Mouse (Mus musculus): Measurements from ENCODE around the gene Slc38a2. TPM values are rescaled to one million over a fixed set of nuclear protein-coding genes. Genes with fewer than 3 reads are reported as not detected.
A peak's percentile ranks its signal among the peaks of the same experiment; 100 is the strongest.

The Slc38a2 gene
- polyA plus RNA-seq, 1 experiment from 2014 or later: 177 TPM

GRCm38 (mm10) chr15:96728993-96729392 is 29.5 kb upstream of the Slc38a2 start:
- no peaks in the 10 kb centered on the region for H3K27me3 ChIP-seq (ENCODE audit: control insufficient read depth, insufficient read depth, low read length)
- H3K4me1 ChIP-seq (ENCODE audit: control insufficient read depth, insufficient read depth, low read length): peaks cover 14% of the 10 kb centered on the region
- no peak overlapping the region for H3K4me3 ChIP-seq (ENCODE audit: low read length)
- 43% methylated on average over 10 of the region's 10 CpGs for WGBS
- peak overlapping the region; percentile 19; the same call in 1 of the 2 replicates for H3K27ac ChIP-seq (ENCODE audit: low read depth, low read length)
- no peaks in the 10 kb centered on the region for H3K36me3 ChIP-seq (ENCODE audit: control insufficient read depth, insufficient read depth, low read length)
- no peak overlapping the region for H3K4me2 ChIP-seq (replicated peaks; ENCODE audit: low read depth, low read length)
- ATAC-seq (ENCODE audit: low FRiP score, low TSS enrichment): peak; percentile 65; the same call in 1 of the 2 replicates
- H3K9ac ChIP-seq (ENCODE audit: low read depth, low read length): no peak overlapping the region
- no peaks in the 10 kb centered on the region for H3K9me3 ChIP-seq (ENCODE audit: control insufficient read depth, low read length)

- peak overlapping the region; percentile 19; the same call in 1 of the 2 replicates for H3K27ac ChIP-seq (ENCODE audit: low read depth, low read length)
- no peaks in the 10 kb centered on the region for H3K27me3 ChIP-seq (ENCODE audit: control insufficient read depth, insufficient read depth, low read length)
- H3K4me1 ChIP-seq (ENCODE audit: control insufficient read depth, insufficient read depth, low read length): peaks cover 12% of the 10 kb centered on the region
- no peak overlapping the region for H3K4me3 ChIP-seq (ENCODE audit: low read length)
- H3K36me3 ChIP-seq (ENCODE audit: control insufficient read depth, insufficient read depth, low read length): no peaks in the 10 kb centered on the region
- no peaks in the 10 kb centered on the region for H3K9me3 ChIP-seq (ENCODE audit: control insufficient read depth, low read length)
- 46% methylated on average over 4 of the region's 4 CpGs for WGBS
- no peak for ATAC-seq (ENCODE audit: low FRiP score, low TSS enrichment)
- H3K9ac ChIP-seq (ENCODE audit: low read depth, low read length): no peak overlapping the region
- H3K4me2 ChIP-seq (replicated peaks; ENCODE audit: low read depth, low read length): no peak overlapping the region
Observed at GRCm38 (mm10) chr15:96728346-96728745, 28.8 kb upstream of the Slc38a2 start.

- H3K27ac ChIP-seq (ENCODE audit: low read depth, low read length): no peak overlapping the region
- H3K36me3 ChIP-seq (ENCODE audit: control insufficient read depth, insufficient read depth, low read length): no peaks in the 10 kb centered on the region
- peaks cover 2% of the 10 kb centered on the region; the same call in 1 of the 2 replicates for H3K9me3 ChIP-seq (ENCODE audit: control insufficient read depth, low read length)
- H3K4me2 ChIP-seq (replicated peaks; ENCODE audit: low read depth, low read length): no peak overlapping the region
- no peak overlapping the region for H3K4me3 ChIP-seq (ENCODE audit: low read length)
- no peaks in the 10 kb centered on the region for H3K27me3 ChIP-seq (ENCODE audit: control insufficient read depth, insufficient read depth, low read length)
- H3K4me1 ChIP-seq (ENCODE audit: control insufficient read depth, insufficient read depth, low read length): peaks cover 10% of the 10 kb centered on the region
- ATAC-seq (ENCODE audit: low FRiP score, low TSS enrichment): no peak
- no peak overlapping the region for H3K9ac ChIP-seq (ENCODE audit: low read depth, low read length)
Observed at GRCm38 (mm10) chr15:96724506-96724905, 25.0 kb upstream of the Slc38a2 start.

GRCm38 (mm10) chr15:96722228-96722627 is 22.7 kb upstream of the Slc38a2 start:
- H3K4me3 ChIP-seq (ENCODE audit: low read length): no peak overlapping the region
- H3K9me3 ChIP-seq (ENCODE audit: control insufficient read depth, low read length): peaks cover 2% of the 10 kb centered on the region; the same call in 1 of the 2 replicates
- no peaks in the 10 kb centered on the region for H3K4me1 ChIP-seq (ENCODE audit: control insufficient read depth, insufficient read depth, low read length)
- no peak overlapping the region for H3K9ac ChIP-seq (ENCODE audit: low read depth, low read length)
- no peak for ATAC-seq (ENCODE audit: low FRiP score, low TSS enrichment)
- H3K27ac ChIP-seq (ENCODE audit: low read depth, low read length): no peak overlapping the region
- WGBS: 79% methylated on average over 7 of the region's 7 CpGs
- no peak overlapping the region for H3K4me2 ChIP-seq (replicated peaks; ENCODE audit: low read depth, low read length)
- H3K36me3 ChIP-seq (ENCODE audit: control insufficient read depth, insufficient read depth, low read length): no peaks in the 10 kb centered on the region
- no peaks in the 10 kb centered on the region for H3K27me3 ChIP-seq (ENCODE audit: control insufficient read depth, insufficient read depth, low read length)

- 88% methylated on average over 6 of the region's 6 CpGs for WGBS
Observed at GRCm38 (mm10) chr15:96720146-96720545, 20.6 kb upstream of the Slc38a2 start.

GRCm38 (mm10) chr15:96718466-96718865 is 18.9 kb upstream of the Slc38a2 start:
- Histone ChIP-seq H3K36me3 (ENCODE audit: control insufficient read depth, insufficient read depth, low read length) (no peaks in the 10 kb centered on the region), H3K4me3 (ENCODE audit: low read length) (no peak overlapping the region), H3K27ac (ENCODE audit: low read depth, low read length) (no peak overlapping the region), H3K9ac (ENCODE audit: low read depth, low read length) (no peak overlapping the region), H3K4me2 (replicated peaks; ENCODE audit: low read depth, low read length) (no peak overlapping the region), H3K9me3 (ENCODE audit: control insufficient read depth, low read length) (peaks cover 2% of the 10 kb centered on the region; the same call in 1 of the 2 replicates), H3K4me1 (ENCODE audit: control insufficient read depth, insufficient read depth, low read length) (no peaks in the 10 kb centered on the region), H3K27me3 (ENCODE audit: control insufficient read depth, insufficient read depth, low read length) (no peaks in the 10 kb centered on the region)
- WGBS: 65% methylated on average over 7 of the region's 7 CpGs
- no peak for ATAC-seq (ENCODE audit: low FRiP score, low TSS enrichment)

More at GRCm38 (mm10) chr15:96720146-96720545, 20.6 kb upstream of the Slc38a2 start:
- H3K27ac ChIP-seq (ENCODE audit: low read depth, low read length): no peak overlapping the region
- H3K27me3 ChIP-seq (ENCODE audit: control insufficient read depth, insufficient read depth, low read length): no peaks in the 10 kb centered on the region
- H3K9ac ChIP-seq (ENCODE audit: low read depth, low read length): no peak overlapping the region
- no peak overlapping the region for H3K4me2 ChIP-seq (replicated peaks; ENCODE audit: low read depth, low read length)
- ATAC-seq (ENCODE audit: low FRiP score, low TSS enrichment): no peak
- H3K9me3 ChIP-seq (ENCODE audit: control insufficient read depth, low read length): peaks cover 2% of the 10 kb centered on the region; the same call in 1 of the 2 replicates
- H3K4me3 ChIP-seq (ENCODE audit: low read length): no peak overlapping the region
- H3K36me3 ChIP-seq (ENCODE audit: control insufficient read depth, insufficient read depth, low read length): no peaks in the 10 kb centered on the region
- H3K4me1 ChIP-seq (ENCODE audit: control insufficient read depth, insufficient read depth, low read length): no peaks in the 10 kb centered on the region

- WGBS: 77% methylated on average over 3 of the region's 3 CpGs
- H3K27ac ChIP-seq (ENCODE audit: low read depth, low read length): no peak overlapping the region
- no peak overlapping the region for H3K9ac ChIP-seq (ENCODE audit: low read depth, low read length)
- H3K27me3 ChIP-seq (ENCODE audit: control insufficient read depth, insufficient read depth, low read length): no peaks in the 10 kb centered on the region
- peaks cover 2% of the 10 kb centered on the region; the same call in 1 of the 2 replicates for H3K9me3 ChIP-seq (ENCODE audit: control insufficient read depth, low read length)
- H3K4me2 ChIP-seq (replicated peaks; ENCODE audit: low read depth, low read length): no peak overlapping the region
- ATAC-seq (ENCODE audit: low FRiP score, low TSS enrichment): no peak
- no peak overlapping the region for H3K4me3 ChIP-seq (ENCODE audit: low read length)
- H3K36me3 ChIP-seq (ENCODE audit: control insufficient read depth, insufficient read depth, low read length): no peaks in the 10 kb centered on the region
- no peaks in the 10 kb centered on the region for H3K4me1 ChIP-seq (ENCODE audit: control insufficient read depth, insufficient read depth, low read length)
Observed at GRCm38 (mm10) chr15:96717181-96717580, 17.7 kb upstream of the Slc38a2 start.

- no peak overlapping the region for H3K27ac ChIP-seq (ENCODE audit: low read depth, low read length)
- no peaks in the 10 kb centered on the region for H3K4me1 ChIP-seq (ENCODE audit: control insufficient read depth, insufficient read depth, low read length)
- no peak overlapping the region for H3K9ac ChIP-seq (ENCODE audit: low read depth, low read length)
- H3K4me3 ChIP-seq (ENCODE audit: low read length): no peak overlapping the region
- no peak overlapping the region for H3K4me2 ChIP-seq (replicated peaks; ENCODE audit: low read depth, low read length)
- no peak for ATAC-seq (ENCODE audit: low FRiP score, low TSS enrichment)
- H3K36me3 ChIP-seq (ENCODE audit: control insufficient read depth, insufficient read depth, low read length): no peaks in the 10 kb centered on the region
- H3K9me3 ChIP-seq (ENCODE audit: control insufficient read depth, low read length): no peaks in the 10 kb centered on the region
- H3K27me3 ChIP-seq (ENCODE audit: control insufficient read depth, insufficient read depth, low read length): no peaks in the 10 kb centered on the region
- 89% methylated on average over 4 of the region's 4 CpGs for WGBS
Observed at GRCm38 (mm10) chr15:96716371-96716770, 16.8 kb upstream of the Slc38a2 start.

GRCm38 (mm10) chr15:96715692-96716080 is 16.2 kb upstream of the Slc38a2 start:
- no peak for ATAC-seq (ENCODE audit: low FRiP score, low TSS enrichment)
- no peak overlapping the region for H3K4me2 ChIP-seq (replicated peaks; ENCODE audit: low read depth, low read length)

More at GRCm38 (mm10) chr15:96715692-96716080, 16.2 kb upstream of the Slc38a2 start:
- Histone ChIP-seq H3K4me3 (ENCODE audit: low read length) (no peak overlapping the region), H3K4me1 (ENCODE audit: control insufficient read depth, insufficient read depth, low read length) (0 out of 2 replicates have a peak, but pooled peaks cover 3% of the 10 kb centered on the region), H3K9me3 (ENCODE audit: control insufficient read depth, low read length) (no peaks in the 10 kb centered on the region), H3K9ac (ENCODE audit: low read depth, low read length) (no peak overlapping the region), H3K27me3 (ENCODE audit: control insufficient read depth, insufficient read depth, low read length) (no peaks in the 10 kb centered on the region), H3K27ac (ENCODE audit: low read depth, low read length) (no peak overlapping the region), H3K36me3 (ENCODE audit: control insufficient read depth, insufficient read depth, low read length) (no peaks in the 10 kb centered on the region)
- WGBS: 91% methylated on average over 7 of the region's 7 CpGs

Measured in kidney, embryonic 14.5 days (tissue).